Mouse (Mus musculus) testis, adult 2 months (tissue): Measurements from ENCODE around the gene Efcc1.

ENCODE experiments used
- CTCF ChIP-seq: fragments of 200-500 bp; IDR thresholded peaks from 2 replicates; pipeline ENCODE4 v1.5.1; 2012; ENCODE audit warnings: low read depth, mild to moderate bottlenecking, inconsistent platforms, low read length, moderate library complexity; ENCODE audit not compliant: control insufficient read depth, insufficient read depth, insufficient replicate concordance
- POLR2A ChIP-seq: fragments of 200-500 bp; IDR thresholded peaks from 2 replicates; pipeline ENCODE4 v1.6.1; 2012; ENCODE audit warnings: low read depth, mild to moderate bottlenecking, inconsistent platforms, low read length, moderate library complexity; ENCODE audit not compliant: control insufficient read depth

- TF ChIP-seq CTCF (no peak), POLR2A (no peak)
These were observed 56.0 kb downstream of the Efcc1 start for GRCm38 (mm10) chr6:87786621-87787020.
